Mouse (Mus musculus): ENCODE data around the gene Wdr27. TPM values are rescaled to one million over a fixed set of nuclear protein-coding genes. Genes with fewer than 3 reads are reported as not detected.
"Not testable (repeated sequence)": the region's sequence is repeated elsewhere in the genome, so short reads cannot be mapped to it uniquely, and the experiment has no call there.

The Wdr27 gene
- total RNA-seq, 2 experiments from 2014 or later, result not detected

- ATAC-seq (replicated peaks; ENCODE audit: low FRiP score, poor library complexity, severe bottlenecking), result not testable (repeated sequence)
Observed at GRCm38 (mm10) chr17:14935280-14935679, 7.7 kb downstream of the Wdr27 start.

- no peak for ATAC-seq (replicated peaks; ENCODE audit: low FRiP score, poor library complexity, severe bottlenecking)
Observed at GRCm38 (mm10) chr17:14931469-14931868, 11.5 kb downstream of the Wdr27 start.

GRCm38 (mm10) chr17:14930697-14931096, 12.3 kb downstream of the Wdr27 start:
- ATAC-seq (replicated peaks; ENCODE audit: low FRiP score, poor library complexity, severe bottlenecking), result no peak

DNA sequence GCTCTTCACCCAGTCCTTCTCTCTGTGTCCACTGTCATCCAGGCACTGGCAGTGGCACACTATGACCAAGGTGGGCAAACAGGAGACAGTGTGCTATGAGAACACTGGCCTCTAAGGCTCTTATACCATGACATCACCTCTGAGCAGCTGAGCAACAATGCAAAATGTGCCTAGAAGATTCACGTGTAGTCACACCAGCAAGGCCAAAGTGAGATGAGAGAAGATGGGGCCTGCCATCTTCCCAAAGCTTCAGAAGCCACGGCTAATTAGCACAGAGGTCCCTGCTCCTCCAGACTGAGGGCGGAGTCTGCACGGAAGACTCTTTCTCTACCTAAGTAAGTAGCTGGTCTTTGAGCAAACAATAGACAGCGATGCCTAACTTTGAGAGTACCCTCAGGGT, 14.3 kb downstream of the Wdr27 start:
- no peak for ATAC-seq (replicated peaks; ENCODE audit: low FRiP score, poor library complexity, severe bottlenecking)

GRCm38 (mm10) chr17:14927644-14928218, 15.2 kb downstream of the Wdr27 start:
- ATAC-seq (replicated peaks; ENCODE audit: low FRiP score, poor library complexity, severe bottlenecking), result no peak

GRCm38 (mm10) chr17:14921582-14921981, 21.4 kb downstream of the Wdr27 start:
- no peak for ATAC-seq (replicated peaks; ENCODE audit: low FRiP score, poor library complexity, severe bottlenecking)

DNA sequence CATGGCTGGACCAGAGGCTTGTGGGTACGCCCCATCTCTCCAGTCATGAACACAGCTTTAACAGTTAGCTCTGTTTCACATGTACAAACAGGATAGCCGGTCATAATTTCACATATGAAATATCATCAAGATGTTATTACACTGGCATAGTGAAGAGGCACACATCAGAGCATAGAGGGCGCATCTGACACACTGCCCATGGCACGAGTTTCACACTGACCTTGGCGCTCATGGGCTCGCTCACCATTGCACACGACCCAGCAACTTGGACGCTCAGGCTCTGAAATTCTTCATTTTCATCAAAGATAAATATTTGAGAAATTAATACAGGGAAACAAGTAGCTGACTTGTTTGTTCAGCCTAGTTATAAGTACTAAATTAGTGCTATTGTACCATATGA, 25.1 kb downstream of the Wdr27 start:
- no peak for ATAC-seq (replicated peaks; ENCODE audit: low FRiP score, poor library complexity, severe bottlenecking)

DNA sequence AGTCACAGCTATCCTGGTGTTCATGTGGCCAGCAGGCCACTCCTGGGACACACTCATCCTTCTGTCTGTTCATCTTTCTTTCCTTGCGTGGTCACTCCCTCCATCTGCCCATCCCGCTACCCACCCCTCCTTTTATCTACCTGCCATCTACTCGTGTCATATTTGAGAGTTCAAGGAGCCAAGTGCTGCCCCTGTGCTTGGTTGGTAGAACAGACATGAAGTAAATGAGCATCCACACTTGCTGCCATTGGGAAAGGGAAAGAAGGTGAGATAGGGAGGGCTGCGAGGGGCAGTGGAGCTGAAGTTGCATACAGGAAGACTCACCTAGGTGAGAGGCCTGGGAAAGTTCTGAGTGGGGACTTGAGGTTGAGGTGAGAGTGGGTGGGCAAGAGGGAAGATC, 28.6 kb downstream of the Wdr27 start:
- no peak for ATAC-seq (replicated peaks; ENCODE audit: low FRiP score, poor library complexity, severe bottlenecking)

DNA sequence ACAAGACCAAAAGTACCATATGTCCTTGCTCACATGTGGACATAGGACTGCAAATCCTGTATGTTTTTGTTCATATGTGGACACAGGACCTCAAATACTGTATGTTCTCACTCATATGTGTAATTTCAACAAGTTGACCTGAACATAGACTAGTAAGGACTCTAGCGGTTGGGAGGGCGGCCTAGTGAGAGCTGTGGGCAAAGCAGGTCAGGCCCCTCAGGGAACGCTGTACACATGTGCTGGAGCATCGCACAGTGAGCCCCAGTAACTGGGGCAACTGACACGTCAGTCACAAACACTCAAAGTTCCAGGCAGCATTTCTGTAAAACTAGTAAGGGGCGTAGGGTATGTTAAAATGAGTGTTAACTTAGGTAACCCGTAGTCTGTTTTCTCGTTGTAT, 30.0 kb downstream of the Wdr27 start:
- no peak for ATAC-seq (replicated peaks; ENCODE audit: low FRiP score, poor library complexity, severe bottlenecking)

GRCm38 (mm10) chr17:14912420-14912819, 30.5 kb downstream of the Wdr27 start:
- ATAC-seq (replicated peaks; ENCODE audit: low FRiP score, poor library complexity, severe bottlenecking), result no peak

DNA sequence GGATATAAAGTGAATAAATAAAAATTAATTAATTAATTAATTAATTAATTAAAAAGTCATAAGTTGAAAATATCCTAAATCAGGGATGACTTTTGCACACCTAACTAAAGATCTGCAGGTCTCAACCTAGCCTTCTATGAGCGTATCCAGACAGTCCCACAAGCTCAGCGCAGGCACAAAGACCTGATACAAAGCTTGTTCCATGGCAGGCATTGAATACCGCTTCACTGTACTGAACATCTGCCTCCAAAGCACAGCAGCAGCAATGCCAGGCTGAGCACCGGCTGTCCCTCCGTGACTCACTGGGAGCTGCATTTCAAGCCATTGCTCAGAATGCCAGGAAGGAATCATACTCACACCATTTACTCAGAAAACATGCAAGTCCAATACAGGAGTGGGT, 32.2 kb downstream of the Wdr27 start:
- ATAC-seq (replicated peaks; ENCODE audit: low FRiP score, poor library complexity, severe bottlenecking), result no peak

GRCm38 (mm10) chr17:14909331-14909730, 33.6 kb downstream of the Wdr27 start:
- no peak for ATAC-seq (replicated peaks; ENCODE audit: low FRiP score, poor library complexity, severe bottlenecking)

- ATAC-seq (replicated peaks; ENCODE audit: low FRiP score, poor library complexity, severe bottlenecking), result no peak
Observed at GRCm38 (mm10) chr17:14907136-14907535, 35.8 kb downstream of the Wdr27 start.

GRCm38 (mm10) chr17:14906611-14907010, 36.3 kb downstream of the Wdr27 start:
- no peak for ATAC-seq (replicated peaks; ENCODE audit: low FRiP score, poor library complexity, severe bottlenecking)

DNA sequence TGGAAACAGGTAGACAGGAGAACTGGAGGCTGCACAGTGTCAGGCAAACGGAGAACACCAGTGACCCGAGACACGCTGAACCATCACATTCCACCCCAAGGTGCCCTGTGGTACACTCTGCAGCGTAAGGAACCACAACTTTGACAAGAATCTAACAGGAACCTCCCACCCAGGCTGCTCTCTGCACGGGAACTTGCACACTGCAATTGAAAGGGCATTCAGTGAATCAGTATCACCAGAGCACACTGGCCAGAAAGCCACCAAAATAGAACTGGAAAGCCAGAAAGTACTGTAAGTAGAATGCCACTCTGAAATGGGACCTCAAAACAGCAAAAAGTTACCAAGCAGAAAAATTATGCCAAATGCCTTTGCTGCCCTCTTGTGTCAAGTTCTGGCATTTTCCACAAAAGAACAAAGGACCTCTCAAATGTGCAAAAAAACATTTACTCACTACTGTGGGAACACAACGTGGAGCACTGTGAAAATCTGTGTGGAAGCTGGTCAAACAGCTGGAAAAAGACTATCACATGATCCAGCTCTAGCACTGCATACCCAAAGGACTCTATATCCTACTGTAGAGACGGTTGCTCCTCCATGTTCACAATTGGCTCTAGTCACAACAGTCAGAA, 38.2 kb downstream of the Wdr27 start:
- ATAC-seq (replicated peaks; ENCODE audit: low FRiP score, poor library complexity, severe bottlenecking), result no peak

DNA sequence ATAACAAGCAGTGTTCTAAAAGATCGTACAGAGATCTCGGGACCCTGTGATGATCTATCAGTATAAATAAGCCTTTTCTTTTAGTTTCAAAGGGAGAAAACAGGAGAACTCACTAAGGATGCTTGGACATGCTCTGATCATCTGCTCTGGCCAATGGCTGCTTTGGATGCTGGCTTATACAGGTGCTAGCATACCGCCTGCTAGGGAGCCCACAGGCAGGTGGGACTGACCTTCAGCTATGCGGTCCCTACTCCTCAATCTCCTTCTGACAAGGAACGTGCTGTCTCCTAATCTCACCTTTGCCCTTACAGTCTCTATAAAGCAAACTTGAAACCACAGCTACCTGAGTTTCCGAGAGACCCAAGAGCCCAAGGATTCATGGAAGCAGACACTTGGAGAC, 38.8 kb downstream of the Wdr27 start:
- ATAC-seq (replicated peaks; ENCODE audit: low FRiP score, poor library complexity, severe bottlenecking), result no peak

GRCm38 (mm10) chr17:14903212-14903611, 39.7 kb downstream of the Wdr27 start:
- ATAC-seq (replicated peaks; ENCODE audit: low FRiP score, poor library complexity, severe bottlenecking), result no peak

- no peak for ATAC-seq (replicated peaks; ENCODE audit: low FRiP score, poor library complexity, severe bottlenecking)
Observed at GRCm38 (mm10) chr17:14898972-14899371, 44.0 kb downstream of the Wdr27 start.

DNA sequence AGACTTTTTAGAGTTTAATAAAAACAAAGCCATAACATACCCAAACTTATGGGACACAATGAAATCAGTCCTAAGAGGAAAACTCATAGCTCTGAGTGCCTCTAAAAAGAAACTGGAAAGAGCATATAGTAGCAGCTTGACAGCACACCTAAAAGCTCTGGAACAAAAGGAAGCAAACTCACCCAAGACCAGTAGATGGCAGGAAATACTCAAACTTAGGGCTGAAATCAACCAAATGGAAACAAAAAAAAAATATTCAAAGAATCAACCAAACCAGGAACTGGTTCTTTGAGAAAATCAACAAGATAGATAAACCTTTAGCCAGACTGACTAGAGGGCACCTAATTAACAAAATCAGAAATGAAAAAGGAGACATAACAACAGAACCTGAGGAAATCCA, 47.9 kb downstream of the Wdr27 start:
- ATAC-seq (replicated peaks; ENCODE audit: low FRiP score, poor library complexity, severe bottlenecking), result not testable (repeated sequence)

DNA sequence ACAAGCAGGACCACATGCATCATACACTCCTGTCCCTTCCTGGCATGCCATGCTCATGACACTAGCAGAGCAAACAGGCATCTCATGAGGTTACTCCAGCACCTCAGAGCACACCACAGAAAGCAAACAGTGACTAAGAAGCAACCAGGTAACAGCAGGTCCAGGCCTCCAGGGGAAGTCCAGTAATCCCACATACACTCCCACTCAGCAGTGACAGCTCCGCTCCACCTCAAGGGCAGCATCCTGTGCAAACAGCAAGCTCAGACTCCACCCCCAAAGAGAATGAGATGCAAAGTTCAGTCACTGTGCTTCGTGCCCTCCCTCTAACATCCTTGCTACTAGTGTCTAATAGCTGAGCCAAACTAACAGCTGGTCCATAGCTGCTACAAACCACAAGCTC, 56.0 kb downstream of the Wdr27 start:
- no peak for ATAC-seq (replicated peaks; ENCODE audit: low FRiP score, poor library complexity, severe bottlenecking)

DNA sequence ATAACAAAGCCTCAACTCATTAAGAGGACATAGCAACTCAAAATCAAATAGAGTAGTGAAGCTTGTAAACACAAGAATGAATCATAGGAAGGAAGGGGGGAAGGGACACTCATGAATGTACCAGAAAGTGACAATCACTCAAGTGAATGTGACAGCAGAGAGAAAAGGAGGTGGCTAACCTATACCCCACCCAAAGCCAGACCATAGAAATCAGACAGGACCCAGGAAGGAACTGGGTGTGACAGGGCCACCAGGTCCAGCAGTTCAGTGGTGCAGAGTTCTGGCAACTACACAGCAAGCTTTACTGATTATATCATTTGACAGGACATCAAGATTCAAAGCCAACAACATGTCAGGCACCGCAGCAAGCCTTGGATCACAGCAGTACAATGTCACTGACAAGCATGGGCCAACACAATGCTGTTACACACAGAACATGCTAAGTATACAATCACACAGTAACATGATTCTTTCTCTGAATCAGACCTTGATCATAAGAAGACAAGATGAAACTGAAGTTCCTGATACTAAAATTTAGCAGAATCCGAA, 68.2 kb downstream of the Wdr27 start:
- ATAC-seq (replicated peaks; ENCODE audit: low FRiP score, poor library complexity, severe bottlenecking), result no peak

- ATAC-seq (replicated peaks; ENCODE audit: low FRiP score, poor library complexity, severe bottlenecking), result no peak
Observed at GRCm38 (mm10) chr17:14860220-14860619, 82.7 kb downstream of the Wdr27 start.

Data from erythroid progenitor cell, adult 5-6 weeks (primary cell).